Mouse (Mus musculus) CH12.LX (cell line): ENCODE measurements around the gene Dct. TPM values are rescaled to one million over a fixed set of nuclear protein-coding genes. Genes with fewer than 3 reads are reported as not detected.

Experiments used
- DNase-seq: peaks from one replicate; pipeline ENCODE4 v3.0.0-alpha.2; 2013; ENCODE audit errors: extremely low read depth
- H3K27ac ChIP-seq: 2 replicates; pipeline ENCODE4 v1.5.1; 2012; ENCODE audit warnings: low read depth, mild to moderate bottlenecking, control low read depth, moderate library complexity; ENCODE audit not compliant: insufficient read depth
- H3K27me3 ChIP-seq: replicated peaks from 2 replicates; pipeline ENCODE3; 2012; ENCODE audit warnings: inconsistent platforms
- H3K36me3 ChIP-seq, 2 experiments: replicated peaks in 1 of 2; 2 replicates each; pipeline versions ENCODE3 to v1.6.1; 2012; ENCODE audit warnings: inconsistent platforms in 1 of 2, low read length in 1 of 2, mild to moderate bottlenecking in 1 of 2, mixed read lengths in 1 of 2, moderate library complexity in 1 of 2; ENCODE audit not compliant: control insufficient read depth in 1 of 2, insufficient read depth in 1 of 2
- H3K4me1 ChIP-seq, 2 experiments: 2 replicates each; pipeline ENCODE4 v1.6.1; 2012; ENCODE audit warnings: inconsistent platforms in 1 of 2, moderate library complexity in 1 of 2; ENCODE audit not compliant: insufficient read depth in 2 of 2, control insufficient read depth in 1 of 2
- H3K4me2 ChIP-seq: 2 replicates; pipeline ENCODE4 v1.6.1; 2012; ENCODE audit warnings: low read depth, mild to moderate bottlenecking, control low read depth; ENCODE audit not compliant: poor library complexity, insufficient read depth, severe bottlenecking
- H3K4me3 ChIP-seq, 3 experiments: fragments of 150-350 bp in 1 of 3; sonication (generic) in 1 of 3; replicated peaks in 1 of 3; 2 replicates each; pipeline versions ENCODE3 to v1.5.1; 2011 to 2012; ENCODE audit warnings: low read depth in 2 of 3, low read length in 2 of 3, mild to moderate bottlenecking in 2 of 3, moderate library complexity in 2 of 3, control low read depth in 1 of 3, improper control_type of control experiment in 1 of 3, inconsistent platforms in 1 of 3, mixed read lengths in 1 of 3; ENCODE audit not compliant: poor library complexity in 1 of 3
- H3K79me2 ChIP-seq: replicated peaks from 2 replicates; pipeline ENCODE4 v1.6.1; 2012; ENCODE audit warnings: mild to moderate bottlenecking, moderate library complexity; ENCODE audit not compliant: control insufficient read depth, poor library complexity, insufficient read depth, severe bottlenecking; ENCODE audit errors: extremely low read depth
- H3K9ac ChIP-seq: 2 replicates; pipeline ENCODE4 v1.6.1; 2012; ENCODE audit warnings: low read depth, mild to moderate bottlenecking, control low read depth, moderate library complexity; ENCODE audit not compliant: insufficient read depth
- H3K9me3 ChIP-seq: replicated peaks from 2 replicates; pipeline ENCODE3; 2012; ENCODE audit warnings: low read length, inconsistent platforms, mixed read lengths
- CHD2 ChIP-seq: IDR thresholded peaks from 2 replicates; pipeline ENCODE4 v1.6.1; 2011; ENCODE audit warnings: low read length, improper control_type of control experiment
- E2F4 ChIP-seq: IDR thresholded peaks from 2 replicates; pipeline ENCODE4 v1.6.1; 2011; ENCODE audit warnings: low read depth, low read length, improper control_type of control experiment; ENCODE audit not compliant: insufficient replicate concordance
- JUN ChIP-seq: IDR thresholded peaks from 2 replicates; pipeline ENCODE4 v1.6.1; 2011; ENCODE audit warnings: low read depth, mild to moderate bottlenecking, low read length, improper control_type of control experiment, moderate library complexity; ENCODE audit not compliant: insufficient read depth
- JUND ChIP-seq: conservative IDR thresholded peaks from 2 replicates; pipeline ENCODE4 v1.6.1; 2011; ENCODE audit warnings: low read depth, low read length, improper control_type of control experiment
- KAT2A ChIP-seq: IDR thresholded peaks from 2 replicates; pipeline ENCODE4 v1.6.1; 2012; ENCODE audit warnings: low read length, improper control_type of control experiment, inconsistent platforms; ENCODE audit not compliant: insufficient replicate concordance
- MAX ChIP-seq: IDR thresholded peaks from 2 replicates; pipeline ENCODE4 v1.6.1; 2011; ENCODE audit warnings: low read length, improper control_type of control experiment
- MAZ ChIP-seq: IDR thresholded peaks from 2 replicates; pipeline ENCODE4 v1.6.1; 2012; ENCODE audit warnings: low read depth, mild to moderate bottlenecking, inconsistent platforms, low read length, improper control_type of control experiment, moderate library complexity
- MEF2A ChIP-seq: IDR thresholded peaks from 2 replicates; pipeline ENCODE4 v1.6.1; 2014; ENCODE audit warnings: low read depth, mild to moderate bottlenecking, inconsistent platforms, low read length, improper control_type of control experiment, borderline replicate concordance
- NRF1 ChIP-seq: IDR thresholded peaks from 2 replicates; pipeline ENCODE4 v1.6.1; 2014; ENCODE audit warnings: low read depth, mild to moderate bottlenecking, inconsistent platforms, low read length, improper control_type of control experiment, moderate library complexity
- PAX5 ChIP-seq: IDR thresholded peaks from 2 replicates; pipeline ENCODE4 v1.6.1; 2012; ENCODE audit warnings: low read length, inconsistent platforms, mixed read lengths
- POLR2A ChIP-seq: IDR thresholded peaks from 2 replicates; pipeline ENCODE4 v1.6.1; 2011; ENCODE audit warnings: low read depth, mild to moderate bottlenecking, improper control_type of control experiment, low read length
- POLR2AphosphoS2 ChIP-seq: IDR thresholded peaks from 2 replicates; pipeline ENCODE4 v1.6.1; 2011; ENCODE audit warnings: low read depth, low read length, improper control_type of control experiment
- TCF12 ChIP-seq: IDR thresholded peaks from 2 replicates; pipeline ENCODE4 v1.6.1; 2014; ENCODE audit warnings: low read depth, mild to moderate bottlenecking, inconsistent platforms, low read length, improper control_type of control experiment
- USF1 ChIP-seq: IDR thresholded peaks from 2 replicates; pipeline ENCODE4 v1.6.1; 2014; ENCODE audit warnings: low read depth, mild to moderate bottlenecking, inconsistent platforms, low read length, improper control_type of control experiment
- USF2 ChIP-seq: conservative IDR thresholded peaks from 2 replicates; pipeline ENCODE4 v1.6.1; 2011; ENCODE audit warnings: low read depth, low read length, improper control_type of control experiment
- ZMIZ1 ChIP-seq: IDR thresholded peaks from 2 replicates; pipeline ENCODE4 v1.6.1; 2012; ENCODE audit warnings: low read depth, mild to moderate bottlenecking, inconsistent platforms, low read length, improper control_type of control experiment
- ZNF384 ChIP-seq: IDR thresholded peaks from 2 replicates; pipeline ENCODE4 v1.6.1; 2012; ENCODE audit warnings: low read depth, low read length, improper control_type of control experiment, inconsistent platforms
- dilution Hi-C: fragments of 300-500 bp; cut with MboI; formaldehyde crosslinking; loops from 2 replicates; pipeline ENCODE4 v1.14.3; 2020; ENCODE audit warnings: low sequenced_read_pairs; ENCODE audit not compliant: extremely low pct_unique_long_range_greater_than_20kb, extremely low pct_ligation_motif_present
- in situ Hi-C: fragments of 300-500 bp; cut with MboI; formaldehyde crosslinking; loops from 3 replicates; pipeline ENCODE4 v1.14.3; 2019; ENCODE audit warnings: low sequenced_read_pairs, low pct_ligation_motif_present, low pct_unique_long_range_greater_than_20kb, mixed read lengths
- polyA plus RNA-seq: library from polyadenylated mRNA; unstranded; fragments of >175 nt; gene quantifications from 2 replicates; pipeline ENCODE4 v1.2.1, GENCODE M21; 2012; ENCODE audit warnings: low read depth; ENCODE audit not compliant: insufficient read length
- total RNA-seq, 2 experiments: library from RNA; depleted of rRNA; stranded (reverse); fragments of 300-350 nt in 1 of 2; fragments of >200 nt in 1 of 2; gene quantifications; 2 replicates each; pipeline ENCODE4 v1.2.3; 2012 to 2014

Dct gene
- total RNA-seq (2012; rRNA removed): not detected in 2 replicates
- total RNA-seq (2014; rRNA removed): not detected in 2 replicates
- polyA plus RNA-seq: 0.23 and 0.34 TPM in 2 replicates

DNA sequence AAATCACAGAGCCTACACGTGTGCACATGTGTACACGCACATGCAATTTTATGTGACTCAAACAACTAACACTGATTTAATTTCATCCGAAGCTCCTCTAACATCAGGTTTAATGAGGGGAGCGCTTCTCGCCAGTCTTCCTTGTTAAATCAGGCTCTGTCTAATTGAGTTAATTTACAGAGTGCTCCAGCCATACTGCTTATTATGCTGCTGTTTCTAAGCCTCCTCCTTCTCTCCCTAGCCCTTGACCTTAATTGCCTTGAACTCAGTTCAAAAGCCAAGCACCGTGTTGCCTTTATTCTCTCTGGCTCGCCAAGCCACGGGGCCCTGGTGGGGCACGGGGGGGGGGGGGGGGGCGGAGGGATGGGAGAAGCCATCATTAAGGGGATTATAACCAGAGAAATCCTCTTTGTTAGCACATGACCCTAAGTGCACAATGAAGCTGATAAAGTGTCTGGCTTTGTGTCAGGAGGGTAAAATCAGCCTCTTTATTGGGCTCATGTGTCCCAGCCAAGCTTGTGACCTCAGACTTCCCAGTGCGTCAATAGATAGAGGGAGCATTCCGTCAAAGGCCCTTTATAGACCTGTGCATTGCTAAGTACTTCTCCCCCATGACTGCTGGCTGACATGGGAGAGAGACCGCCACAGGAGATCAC is at the start of gene Dct:
TSS of gene Dct (minus strand) at position 270 of the 656 bp plus-strand sequence.
- peaks cover 61% of the 10 kb centered on the region for H3K27me3 ChIP-seq
- TF ChIP-seq MAZ (no peak), JUND (no peak), USF2 (no peak), KAT2A (no peak), CHD2 (no peak), POLR2AphosphoS2 (no peak), USF1 (no peak), ZNF384 (no peak), TCF12 (no peak), JUN (no peak), E2F4 (no peak), MAX (no peak), ZMIZ1 (no peak), PAX5 (no peak), NRF1 (no peak)
- TF ChIP-seq, all 38 proteins: peak for 0
- Histone ChIP-seq H3K4me2 (no peak within 1 kb of the TSS), H3K27ac (no peak within 1 kb of the TSS), H3K9ac (no peak within 1 kb of the TSS), H3K4me3 (no peak within 1 kb of the TSS), H3K9me3 (no peaks in the 10 kb centered on the region), H3K36me3 (no peaks in the 10 kb centered on the region), H3K4me1 (peaks cover 6 to 18% of the 10 kb centered on the region in 2 experiments), H3K79me2 (no peaks in the 10 kb centered on the region)
- dilution Hi-C loops (no loop called here), in situ Hi-C loops (no loop called here)
- no peak for DNase-seq

DNA sequence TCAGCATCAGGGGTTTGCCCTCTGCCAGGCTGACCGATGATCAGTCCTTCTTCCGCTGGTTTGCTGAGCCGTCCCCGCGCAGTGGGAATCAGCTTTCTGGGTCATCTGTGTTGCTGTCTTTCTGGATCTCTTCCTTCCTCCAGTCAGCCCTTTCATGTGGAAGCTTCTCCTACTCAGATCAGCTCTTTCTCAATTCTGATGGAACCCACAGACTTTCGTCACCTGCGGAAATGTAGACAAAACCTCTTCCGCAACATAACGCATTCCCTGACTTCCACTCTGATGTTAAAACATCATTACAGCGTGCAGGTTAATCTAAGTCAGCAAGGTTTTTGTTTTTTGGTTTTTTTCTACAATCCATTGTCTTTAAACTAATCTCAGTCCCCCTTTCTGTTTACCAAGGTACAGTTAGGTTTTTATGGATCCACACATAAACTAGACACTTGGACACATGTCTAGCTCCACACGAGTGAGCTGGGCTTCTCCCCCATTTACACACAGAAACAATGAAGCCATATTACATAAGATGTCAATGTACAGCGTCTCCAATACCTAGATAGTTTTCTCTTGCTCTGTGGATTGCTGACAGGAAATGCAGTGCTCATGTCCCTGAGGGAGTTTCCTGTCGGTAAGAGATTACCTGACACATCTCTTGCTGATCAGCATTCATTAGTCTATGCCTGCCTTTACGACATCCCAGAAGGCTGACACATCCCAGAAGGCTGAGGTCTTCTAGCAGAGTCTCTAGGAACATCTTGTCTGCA is 49.4 kb upstream of the Dct start:
- H3K9me3 ChIP-seq: no peaks in the 10 kb centered on the region
- H3K79me2 ChIP-seq: no peaks in the 10 kb centered on the region
- TF ChIP-seq MEF2A (no peak), POLR2A (no peak), CHD2 (no peak), USF1 (no peak)
- TF ChIP-seq, all 38 proteins: peak for 0
- Histone ChIP-seq H3K9ac (no peak overlapping the region), H3K4me1 (no peaks in the 10 kb centered on the region), H3K4me2 (no peak overlapping the region), H3K27me3 (no peaks in the 10 kb centered on the region), H3K27ac (no peak overlapping the region), H3K4me3 (no peak overlapping the region), H3K36me3 (no peaks in the 10 kb centered on the region)
- dilution Hi-C loops (no loop called here), in situ Hi-C loops (no loop called here)
- DNase-seq: no peak
